Mouse (Mus musculus) liver, embryonic 16.5 days (tissue): ENCODE measurements around the gene Gm35315. TPM values are rescaled to one million over a fixed set of nuclear protein-coding genes. Genes with fewer than 3 reads are reported as not detected.
"Not testable (repeated sequence)": the region's sequence is repeated elsewhere in the genome, so short reads cannot be mapped to it uniquely, and the experiment has no call there.

Experiments
- ATAC-seq: fragments of 200-750 bp; cut with Nextera tagmentation; 2 replicates; pipeline ENCODE4 v1.8.0; 2017; ENCODE audit warnings: low read depth, mild to moderate bottlenecking, moderate number of reproducible peaks, moderate library complexity
- H3K27ac ChIP-seq: fragments of 300-500 bp; sonication (generic); 2 replicates; pipeline ENCODE4 v1.5.1; 2014; ENCODE audit warnings: mild to moderate bottlenecking, low read length
- H3K27me3 ChIP-seq: fragments of 300-500 bp; sonication (generic); 2 replicates; pipeline ENCODE4 v1.6.1; 2014; ENCODE audit warnings: low read depth, low read length, mixed read lengths; ENCODE audit not compliant: control insufficient read depth, insufficient read depth
- H3K36me3 ChIP-seq: fragments of 300-500 bp; sonication (generic); 2 replicates; pipeline ENCODE4 v1.6.1; 2014; ENCODE audit warnings: mild to moderate bottlenecking; ENCODE audit not compliant: control insufficient read depth, insufficient read depth
- H3K4me1 ChIP-seq: fragments of 300-500 bp; sonication (generic); 2 replicates; pipeline ENCODE4 v1.6.1; 2014; ENCODE audit warnings: low read depth, low read length, mixed read lengths; ENCODE audit not compliant: control insufficient read depth
- H3K4me2 ChIP-seq: fragments of 300-500 bp; sonication (generic); 2 replicates; pipeline ENCODE4 v1.6.1; 2014; ENCODE audit warnings: low read depth, low read length, mixed read lengths
- H3K4me3 ChIP-seq: fragments of 300-500 bp; sonication (generic); 2 replicates; pipeline ENCODE4 v1.5.1; 2014; ENCODE audit warnings: low read depth, mild to moderate bottlenecking, low read length
- H3K9ac ChIP-seq: fragments of 300-500 bp; sonication (generic); 2 replicates; pipeline ENCODE4 v1.6.1; 2014; ENCODE audit warnings: low read depth, low read length
- H3K9me3 ChIP-seq: fragments of 300-500 bp; sonication (generic); replicated peaks from 2 replicates; pipeline ENCODE4 v1.6.1; 2016; ENCODE audit warnings: low read length; ENCODE audit not compliant: control insufficient read depth
- WGBS: fragments of 180-500 bp; shearing (Covaris S2); extraction: QIAGEN DNeasy Blood & Tissue Kit; methylation state at CpG from one replicate; pipeline ENCODE4 v1.1.7; 2014; ENCODE audit not compliant: insufficient replicate concordance; 5-methylcytosine and 5-hydroxymethylcytosine counted together
- polyA plus RNA-seq: library from polyadenylated mRNA; unstranded; fragments of >200 nt; fragmentation: Nextera tagmentation; extraction: Ambion mirVana; gene quantifications from 2 replicates; pipeline ENCODE4 v1.2.1, GENCODE M21; 2015

Gene Gm35315
- polyA plus RNA-seq, 1 experiment from 2014 or later, result 0.58 TPM

GRCm38 (mm10) chr5:110122380-110122779 lies 28.2 kb upstream of the Gm35315 start:
- H3K9me3 ChIP-seq, H3K27me3 ChIP-seq, H3K9ac ChIP-seq, H3K27ac ChIP-seq, H3K4me3 ChIP-seq, H3K4me2 ChIP-seq, H3K36me3 ChIP-seq, ATAC-seq, H3K4me1 ChIP-seq: not testable (repeated sequence)
- 65% methylated on average over 3 of the region's 3 CpGs for WGBS

GRCm38 (mm10) chr5:110109991-110110441 lies 15.8 kb upstream of the Gm35315 start, which contains the start of gene Zfp605:
Zfp605 (plus strand) TSS chr5:110110092.
- Histone ChIP-seq H3K9ac (peak within 1 kb of the TSS; percentile 72), H3K27me3 (no peaks in the 10 kb centered on the region), H3K4me1 (peaks cover 17% of the 10 kb centered on the region), H3K36me3 (peaks cover 8% of the 10 kb centered on the region), H3K9me3 (no peaks in the 10 kb centered on the region), H3K4me2 (peak within 1 kb of the TSS; percentile 70), H3K27ac (peak within 1 kb of the TSS; percentile 79), H3K4me3 (peak within 1 kb of the TSS; percentile 76)
- WGBS, result under 1% methylated on average over 12 of the region's 12 CpGs
- peak; percentile 12 for ATAC-seq

GRCm38 (mm10) chr5:110108305-110108628 lies 14.0 kb upstream of the Gm35315 start:
- peak overlapping the region; percentile 95 for H3K27ac ChIP-seq
- no peak for ATAC-seq
- peaks cover 17% of the 10 kb centered on the region for H3K4me1 ChIP-seq
- peak overlapping the region; percentile 93 for H3K4me2 ChIP-seq
- H3K9ac ChIP-seq, result peak overlapping the region; percentile 78; the same call in 1 of the 2 replicates
- peak overlapping the region; percentile 79 for H3K4me3 ChIP-seq
- WGBS, result under 1% methylated on average over 7 of the region's 7 CpGs
- peaks cover 26% of the 10 kb centered on the region for H3K36me3 ChIP-seq
- H3K27me3 ChIP-seq, result no peaks in the 10 kb centered on the region
- no peaks in the 10 kb centered on the region for H3K9me3 ChIP-seq

GRCm38 (mm10) chr5:110107581-110108304 lies 13.5 kb upstream of the Gm35315 start, which contains the start of gene Gtpbp6:
Gtpbp6 (minus strand) TSS chr5:110108197.
- peak; percentile 86 for ATAC-seq
- Histone ChIP-seq H3K4me1 (peaks cover 17% of the 10 kb centered on the region), H3K36me3 (peaks cover 31% of the 10 kb centered on the region), H3K9ac (peak within 1 kb of the TSS; percentile 78), H3K27ac (peak within 1 kb of the TSS; percentile 95), H3K4me3 (peak within 1 kb of the TSS; percentile 79), H3K9me3 (no peaks in the 10 kb centered on the region), H3K27me3 (no peaks in the 10 kb centered on the region), H3K4me2 (peak within 1 kb of the TSS; percentile 93)
- under 1% methylated on average over 71 of the region's 71 CpGs for WGBS

GRCm38 (mm10) chr5:110106901-110107564 lies 12.8 kb upstream of the Gm35315 start:
- peak overlapping the region; percentile 78 for H3K9ac ChIP-seq
- ATAC-seq, result no peak; the same call in 1 of the 2 replicates
- 15% methylated on average over 41 of the region's 41 CpGs for WGBS

GRCm38 (mm10) chr5:110106140-110106871 lies 12.1 kb upstream of the Gm35315 start:
- no peak for ATAC-seq
- Histone ChIP-seq H3K4me2 (peak overlapping the region; percentile 93), H3K4me1 (peaks cover 25% of the 10 kb centered on the region), H3K9me3 (no peaks in the 10 kb centered on the region), H3K27ac (no peak overlapping the region), H3K4me3 (no peak overlapping the region; the same call in 1 of the 2 replicates), H3K27me3 (peaks cover 4% of the 10 kb centered on the region), H3K9ac (no peak overlapping the region), H3K36me3 (peaks cover 31% of the 10 kb centered on the region)
- 92% methylated on average over 26 of the region's 26 CpGs for WGBS

More at GRCm38 (mm10) chr5:110106901-110107564, 12.8 kb upstream of the Gm35315 start:
- peak overlapping the region; percentile 93 for H3K4me2 ChIP-seq
- peak overlapping the region; percentile 95 for H3K27ac ChIP-seq
- peak overlapping the region; percentile 79 for H3K4me3 ChIP-seq
- peaks cover 18% of the 10 kb centered on the region for H3K4me1 ChIP-seq
- H3K27me3 ChIP-seq, result no peaks in the 10 kb centered on the region
- no peaks in the 10 kb centered on the region for H3K9me3 ChIP-seq
- H3K36me3 ChIP-seq, result peaks cover 31% of the 10 kb centered on the region

- H3K27ac ChIP-seq, result no peak overlapping the region
- peaks cover 31% of the 10 kb centered on the region for H3K36me3 ChIP-seq
- WGBS, result 85% methylated on average over 36 of the region's 36 CpGs
- peaks cover 28% of the 10 kb centered on the region for H3K4me1 ChIP-seq
- H3K9me3 ChIP-seq, result no peaks in the 10 kb centered on the region
- no peak overlapping the region for H3K9ac ChIP-seq
- H3K4me3 ChIP-seq, result no peak overlapping the region
- H3K4me2 ChIP-seq, result no peak overlapping the region
- peaks cover 18% of the 10 kb centered on the region for H3K27me3 ChIP-seq
- no peak for ATAC-seq
Observed at GRCm38 (mm10) chr5:110104616-110105380, 10.6 kb upstream of the Gm35315 start.

GRCm38 (mm10) chr5:110103901-110104615 lies 9.8 kb upstream of the Gm35315 start:
- Histone ChIP-seq H3K4me2 (no peak overlapping the region), H3K4me1 (peaks cover 28% of the 10 kb centered on the region), H3K27me3 (peaks cover 18% of the 10 kb centered on the region), H3K9ac (no peak overlapping the region), H3K27ac (no peak overlapping the region), H3K4me3 (no peak overlapping the region), H3K9me3 (no peaks in the 10 kb centered on the region), H3K36me3 (peaks cover 31% of the 10 kb centered on the region)
- WGBS, result 83% methylated on average over 27 of the region's 27 CpGs
- ATAC-seq, result no peak
